15 mouse cellular contexts compared by ENCODE assay signal in the genomic region with DNA sequence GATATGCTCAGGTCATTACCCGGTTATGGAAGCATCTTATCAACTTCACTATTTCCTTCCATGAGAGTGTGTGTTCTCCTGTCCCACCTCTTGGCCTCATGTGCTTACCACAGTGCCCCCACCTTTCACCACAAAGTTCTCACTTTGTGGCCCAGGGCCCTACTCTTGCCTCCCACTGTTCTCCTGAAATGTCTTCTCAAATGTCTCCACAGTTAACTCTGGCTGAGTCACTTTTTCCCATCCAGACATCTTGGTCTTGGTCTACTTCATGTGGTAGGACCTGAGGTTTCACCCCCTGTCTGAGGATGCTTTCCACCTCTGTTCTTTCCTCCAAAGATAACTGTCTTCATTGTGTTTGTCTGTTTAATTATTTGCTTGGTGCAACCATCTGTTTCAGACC.
"Had no signal": no experiment of that assay in that cellular context is flagged by ENCODE, and none has a peak within 500 bp of the region (broad histone marks: within the 10 kb centered on the region; RNA-seq: fewer than 3 reads in every experiment).

No protein-coding gene starts in this region.

- H3K27me3 ChIP-seq: limb, embryonic 12.5 days; megakaryocyte, embryonic 14.5 days; midbrain, embryonic 13.5 days had no signal

- H3K36me3 ChIP-seq: limb, embryonic 12.5 days; limb, embryonic 15.5 days; midbrain, embryonic 10.5 days; midbrain, embryonic 13.5 days had no signal

- H3K4me1 ChIP-seq: midbrain, embryonic 10.5 days; midbrain, embryonic 13.5 days had no signal

- H3K27ac ChIP-seq: kidney, postnatal 0 days; left cerebral cortex, adult 2 months; limb, embryonic 12.5 days; limb, embryonic 15.5 days; liver, embryonic 14.5 days; macrophage; midbrain, embryonic 10.5 days; midbrain, embryonic 13.5 days had no signal

- H3K9me3 ChIP-seq: limb, embryonic 12.5 days; limb, embryonic 15.5 days; megakaryocyte, embryonic 14.5 days; midbrain, embryonic 10.5 days; midbrain, embryonic 13.5 days had no signal

- DNase-seq: kidney, postnatal 25 days; layer of hippocampus, postnatal 36 days; left cerebral cortex, postnatal 4 days; liver, postnatal 0 days; lung, embryonic 14.5 days; thymus, adult 18-20 months had no signal

- H3K9ac ChIP-seq: limb, embryonic 12.5 days; limb, embryonic 15.5 days; liver, embryonic 14.5 days; liver, postnatal 0 days; lung, embryonic 14.5 days; midbrain, embryonic 13.5 days had no signal

- H3K4me3 ChIP-seq: left cerebral cortex, adult 2 months; limb, embryonic 12.5 days; limb, embryonic 15.5 days; megakaryocyte, embryonic 14.5 days; midbrain, embryonic 10.5 days; midbrain, embryonic 13.5 days had no signal
